Mouse (Mus musculus) liver, embryonic 11.5 days (tissue): Measurements from ENCODE around the gene Zcwpw1. TPM values are rescaled to one million over a fixed set of nuclear protein-coding genes. Genes with fewer than 3 reads are reported as not detected.
"Not testable (repeated sequence)": the region's sequence is repeated elsewhere in the genome, so short reads cannot be mapped to it uniquely, and the experiment has no call there.

Source experiments
- ATAC-seq: fragments of 200-750 bp; cut with Nextera tagmentation; replicated peaks from 2 replicates; pipeline ENCODE4 v1.8.0; 2017; ENCODE audit warnings: moderate number of reproducible peaks, mild to moderate bottlenecking, moderate TSS enrichment, moderate library complexity; ENCODE audit not compliant: low FRiP score
- DNase-seq: peaks from one replicate; pipeline ENCODE4 v3.0.0-alpha.2; 2017; ENCODE audit warnings: low spot score
- H3K27ac ChIP-seq: fragments of 300-500 bp; sonication (generic); 2 replicates; pipeline ENCODE4 v1.5.1; 2014; ENCODE audit warnings: mild to moderate bottlenecking, low read depth, low read length, control low read depth
- H3K27me3 ChIP-seq: fragments of 300-500 bp; sonication (generic); replicated peaks from 2 replicates; pipeline ENCODE4 v1.6.1; 2014; ENCODE audit warnings: low read length, mixed read lengths; ENCODE audit not compliant: control insufficient read depth, insufficient read depth
- H3K36me3 ChIP-seq: fragments of 300-500 bp; sonication (generic); 2 replicates; pipeline ENCODE4 v1.6.1; 2014; ENCODE audit warnings: mild to moderate bottlenecking, low read length, moderate library complexity, mixed read lengths; ENCODE audit not compliant: control insufficient read depth, insufficient read depth
- H3K4me1 ChIP-seq: fragments of 300-500 bp; sonication (generic); replicated peaks from 2 replicates; pipeline ENCODE4 v1.6.1; 2014; ENCODE audit warnings: low read length, mixed read lengths; ENCODE audit not compliant: control insufficient read depth, insufficient read depth
- H3K4me2 ChIP-seq: fragments of 300-500 bp; sonication (generic); 2 replicates; pipeline ENCODE4 v1.6.1; 2014; ENCODE audit warnings: mild to moderate bottlenecking, control low read depth, moderate library complexity
- H3K4me3 ChIP-seq: fragments of 300-500 bp; sonication (generic); 2 replicates; pipeline ENCODE4 v1.5.1; 2014; ENCODE audit warnings: low read depth, low read length, control low read depth
- H3K9ac ChIP-seq: fragments of 300-500 bp; sonication (generic); 2 replicates; pipeline ENCODE4 v1.6.1; 2014; ENCODE audit warnings: low read depth, low read length, control low read depth
- H3K9me3 ChIP-seq: fragments of 300-500 bp; sonication (generic); 2 replicates; pipeline ENCODE4 v1.6.1; 2016; ENCODE audit warnings: low read length, inconsistent platforms, mixed read lengths; ENCODE audit not compliant: control insufficient read depth
- WGBS: fragments of 180-500 bp; shearing (Covaris S2); extraction: QIAGEN DNeasy Blood & Tissue Kit; methylation state at CpG from one replicate; pipeline ENCODE4 v1.1.7; 2014; 5-methylcytosine and 5-hydroxymethylcytosine counted together
- polyA plus RNA-seq: library from polyadenylated mRNA; unstranded; fragments of >200 nt; fragmentation: Nextera tagmentation; extraction: Ambion mirVana; gene quantifications from 2 replicates; pipeline ENCODE4 v1.2.1, GENCODE M21; 2014

Zcwpw1 gene
- polyA plus RNA-seq, 1 experiment from 2014 or later = 13.1 TPM

GRCm38 (mm10) chr5:137856870-137857269 is 69.3 kb downstream of the Zcwpw1 start:
- not testable (repeated sequence) for H3K36me3 ChIP-seq, H3K4me1 ChIP-seq, H3K4me3 ChIP-seq, H3K9me3 ChIP-seq, DNase-seq, ATAC-seq, H3K9ac ChIP-seq, H3K4me2 ChIP-seq, H3K27ac ChIP-seq, H3K27me3 ChIP-seq
- 41% methylated on average over 4 of the region's 5 CpGs for WGBS

DNA sequence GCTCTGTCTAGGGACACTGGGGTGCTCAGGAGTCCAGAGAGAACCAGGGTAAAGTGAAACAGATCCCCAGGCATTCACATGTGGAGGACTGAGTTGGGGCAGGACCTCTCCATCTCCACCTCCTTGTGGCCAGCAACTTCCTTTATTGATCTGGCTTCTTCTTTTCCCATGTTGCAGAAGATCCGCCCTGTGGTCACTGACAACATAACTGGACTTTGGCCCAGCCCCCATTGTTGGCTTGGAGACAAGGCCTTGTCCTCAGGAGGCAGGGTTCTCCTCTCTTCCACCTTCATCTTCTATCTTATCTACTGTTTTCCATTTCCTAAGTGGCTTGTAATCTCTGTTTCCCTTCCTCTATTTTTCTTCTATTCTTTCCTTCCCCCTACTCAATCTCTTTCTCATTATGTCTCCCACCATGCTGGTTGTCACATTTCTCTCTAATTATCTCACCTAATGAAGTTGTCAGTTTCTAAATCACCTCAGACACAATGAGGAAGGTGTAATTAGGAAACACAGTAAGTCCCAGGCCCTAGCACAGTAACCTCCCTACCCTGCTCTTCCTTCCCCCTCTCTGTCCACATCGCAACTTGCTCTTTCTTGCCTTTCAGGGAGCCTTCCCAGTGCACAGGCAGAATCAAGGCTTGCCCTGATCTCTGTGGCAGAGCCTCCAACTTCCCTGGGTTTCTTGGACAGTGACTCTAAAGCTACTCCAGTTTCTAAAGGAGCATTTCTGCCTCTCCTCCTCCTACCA is 70.5 kb downstream of the Zcwpw1 start, which contains the start of gene Pilrb1:
Gene Pilrb1 (minus strand): TSS at position 147 of the 751 bp plus-strand sequence.
- H3K4me1 ChIP-seq, H3K9me3 ChIP-seq, H3K36me3 ChIP-seq, H3K4me2 ChIP-seq, H3K9ac ChIP-seq, H3K4me3 ChIP-seq, H3K27me3 ChIP-seq, H3K27ac ChIP-seq, ATAC-seq: not testable (repeated sequence)
- WGBS = 24% methylated on average over 2 of the region's 2 CpGs
- peak; percentile 28 for DNase-seq

DNA sequence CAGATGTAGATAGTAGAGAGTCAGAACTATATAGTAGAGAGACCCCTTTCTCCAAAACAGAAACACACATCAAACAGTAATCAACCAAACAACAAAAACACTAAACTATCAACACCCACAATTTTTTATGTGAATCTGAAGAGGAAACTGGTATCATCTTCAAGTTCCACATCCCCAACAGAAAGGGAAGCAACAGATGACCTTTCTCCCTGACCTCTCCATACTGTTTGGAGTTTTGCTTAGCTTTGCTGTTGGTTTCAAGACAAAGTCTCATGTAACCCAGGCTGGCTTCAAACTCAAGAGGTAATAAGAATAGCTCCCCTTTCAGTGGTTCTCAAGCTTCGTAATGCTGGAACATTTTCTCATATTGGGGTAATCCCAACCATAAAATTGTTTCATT is 76.4 kb downstream of the Zcwpw1 start:
- not testable (repeated sequence) for H3K27me3 ChIP-seq, H3K36me3 ChIP-seq, H3K9ac ChIP-seq, DNase-seq, ATAC-seq, H3K4me2 ChIP-seq, H3K4me1 ChIP-seq, H3K4me3 ChIP-seq, H3K27ac ChIP-seq, H3K9me3 ChIP-seq
- 79% methylated on average over 1 of the region's 1 CpGs for WGBS

DNA sequence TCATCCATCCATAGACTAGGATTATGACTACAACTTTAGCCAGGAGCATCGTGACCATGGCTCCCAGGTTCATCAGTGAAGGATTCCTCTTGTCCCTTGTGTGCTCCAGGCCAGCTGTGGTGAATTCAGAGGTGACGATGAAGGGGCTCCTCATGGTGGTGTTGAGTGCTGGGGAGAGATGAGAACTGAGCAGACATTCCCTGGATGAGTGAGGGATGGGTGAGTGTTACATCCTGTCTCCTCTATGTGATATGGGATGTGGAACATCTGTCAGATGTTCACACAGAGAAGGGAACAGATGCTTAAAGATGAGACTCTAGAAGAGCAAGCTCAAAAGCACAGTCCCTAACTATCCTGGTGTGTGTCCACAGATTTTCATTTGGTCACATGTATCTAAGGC is 81.0 kb downstream of the Zcwpw1 start:
- not testable (repeated sequence) for H3K4me1 ChIP-seq, H3K9me3 ChIP-seq, DNase-seq, H3K27ac ChIP-seq, H3K4me3 ChIP-seq, H3K36me3 ChIP-seq, H3K9ac ChIP-seq, ATAC-seq, H3K27me3 ChIP-seq, H3K4me2 ChIP-seq
- 80% methylated on average over 2 of the region's 2 CpGs for WGBS

GRCm38 (mm10) chr5:137871644-137872380 is 84.2 kb downstream of the Zcwpw1 start, which contains the start of gene Pilrb2:
Gene Pilrb2, minus strand, starts transcription at chr5:137871815.
- not testable (repeated sequence) for H3K9ac ChIP-seq, H3K27ac ChIP-seq, H3K36me3 ChIP-seq, H3K27me3 ChIP-seq, H3K4me1 ChIP-seq, H3K9me3 ChIP-seq, H3K4me3 ChIP-seq, H3K4me2 ChIP-seq, ATAC-seq
- DNase-seq = peak; percentile 30
- WGBS = 32% methylated on average over 2 of the region's 3 CpGs

Other genes with a start within 250 kb of the Zcwpw1 start
- 0.70 and 0.79 TPM in 2 replicates for gene Actl6b, start 234.3 kb upstream of the Zcwpw1 start, polyA plus RNA-seq
- 60.5 and 65.4 TPM in 2 replicates for gene Tfr2, start 218.0 kb upstream of the Zcwpw1 start, polyA plus RNA-seq
- 58.5 and 59.7 TPM in 2 replicates for gene Mospd3, start 186.7 kb upstream of the Zcwpw1 start, polyA plus RNA-seq
- gene Pcolce, start 174.0 kb upstream of the Zcwpw1 start, polyA plus RNA-seq = 43.9 and 49.2 TPM in 2 replicates
- gene Fbxo24, start 158.8 kb upstream of the Zcwpw1 start, polyA plus RNA-seq = 0.18 TPM in 1 of 2 replicates, not detected in the other
- 46.6 and 54.5 TPM in 2 replicates for gene Lrch4, start 158.7 kb upstream of the Zcwpw1 start, polyA plus RNA-seq
- 11.6 and 13.2 TPM in 2 replicates for gene Gm20605, start 158.6 kb upstream of the Zcwpw1 start, polyA plus RNA-seq
- 7.1 and 11.9 TPM in 2 replicates for gene Sap25, start 146.5 kb upstream of the Zcwpw1 start, polyA plus RNA-seq
- 0.12 and 0.49 TPM in 2 replicates for gene Irs3, start 142.1 kb upstream of the Zcwpw1 start, polyA plus RNA-seq
- gene Agfg2, start 103.1 kb upstream of the Zcwpw1 start, polyA plus RNA-seq = 29.3 and 32.4 TPM in 2 replicates
- 0.39 and 0.43 TPM in 2 replicates for gene Nyap1, start 46.2 kb upstream of the Zcwpw1 start, polyA plus RNA-seq
- 129 and 134 TPM in 2 replicates for gene Tsc22d4, start 42.1 kb upstream of the Zcwpw1 start, polyA plus RNA-seq
- 49.4 and 55.0 TPM in 2 replicates for gene Ppp1r35, start 8.9 kb upstream of the Zcwpw1 start, polyA plus RNA-seq
- 9.3 and 11.1 TPM in 2 replicates for gene Mepce, start 143 bp upstream of the Zcwpw1 start, polyA plus RNA-seq
- gene Pilra, start 48.5 kb downstream of the Zcwpw1 start, polyA plus RNA-seq = 1.3 and 1.5 TPM in 2 replicates
- 1.5 and 1.6 TPM in 2 replicates for gene Pilrb1, start 70.3 kb downstream of the Zcwpw1 start, polyA plus RNA-seq
- 1.3 and 2.1 TPM in 2 replicates for gene Pilrb2, start 84.0 kb downstream of the Zcwpw1 start, polyA plus RNA-seq
- 0.79 and 0.95 TPM in 2 replicates for gene Cyp3a13, start 133.8 kb downstream of the Zcwpw1 start, polyA plus RNA-seq
- gene Gjc3, start 175.3 kb downstream of the Zcwpw1 start, polyA plus RNA-seq = 0.14 TPM in 1 of 2 replicates, not detected in the other
- not detected in 2 replicates for gene Azgp1, start 193.7 kb downstream of the Zcwpw1 start, polyA plus RNA-seq
- gene Smok3a, start 233.5 kb downstream of the Zcwpw1 start, polyA plus RNA-seq = not detected in 2 replicates
- not detected in 2 replicates for gene Smok3b, start 233.6 kb downstream of the Zcwpw1 start, polyA plus RNA-seq